Mouse (Mus musculus): ENCODE data around the gene Slc35c1.

Gene Slc35c1

GRCm38 (mm10) chr2:92447121-92447740 lies 13.1 kb downstream of the Slc35c1 start:
- TF ChIP-seq CTCF (conservative IDR thresholded peaks at IDR 0.05; ENCODE audit: low read length), result peak; percentile 18; the same call in 1 of the 2 replicates
- no peak for TF ChIP-seq NANOG (IDR thresholded peaks at IDR 0.05; ENCODE audit: borderline replicate concordance, low read length)
- Histone ChIP-seq H3K4me1 (replicated peaks; ENCODE audit: low read depth, low read length) (peaks cover 13% of the 10 kb centered on the region), H3K9me3 (ENCODE audit: low read length) (no peaks in the 10 kb centered on the region), H3K27me3 (ENCODE audit: insufficient read depth, low read length) (no peaks in the 10 kb centered on the region), H3K36me3 (ENCODE audit: insufficient read depth, low read length) (no peaks in the 10 kb centered on the region), H3K4me3 (replicated peaks; ENCODE audit: low read length) (no peak overlapping the region)

GRCm38 (mm10) chr2:92446656-92447055 lies 13.7 kb downstream of the Slc35c1 start:
- no peak overlapping the region for H3K4me3 ChIP-seq (replicated peaks; ENCODE audit: low read length)
- H3K27me3 ChIP-seq (ENCODE audit: insufficient read depth, low read length), result no peaks in the 10 kb centered on the region
- no peak for TF ChIP-seq NANOG (IDR thresholded peaks at IDR 0.05; ENCODE audit: borderline replicate concordance, low read length)
- no peak for TF ChIP-seq POU5F1 (IDR thresholded peaks at IDR 0.05; ENCODE audit: borderline replicate concordance, low read length)
- TF ChIP-seq CTCF (conservative IDR thresholded peaks at IDR 0.05; ENCODE audit: low read length), result no peak

GRCm38 (mm10) chr2:92445890-92446289 lies 14.4 kb downstream of the Slc35c1 start:
- Histone ChIP-seq H3K36me3 (ENCODE audit: insufficient read depth, low read length) (no peaks in the 10 kb centered on the region), H3K4me3 (replicated peaks; ENCODE audit: low read length) (no peak overlapping the region), H3K4me1 (replicated peaks; ENCODE audit: low read depth, low read length) (peaks cover 6% of the 10 kb centered on the region; the same call in 1 of the 2 replicates), H3K27me3 (ENCODE audit: insufficient read depth, low read length) (no peaks in the 10 kb centered on the region), H3K9me3 (ENCODE audit: low read length) (no peaks in the 10 kb centered on the region)
- TF ChIP-seq POU5F1 (IDR thresholded peaks at IDR 0.05; ENCODE audit: borderline replicate concordance, low read length) (no peak), NANOG (IDR thresholded peaks at IDR 0.05; ENCODE audit: borderline replicate concordance, low read length) (no peak), CTCF (conservative IDR thresholded peaks at IDR 0.05; ENCODE audit: low read length) (no peak)

More at GRCm38 (mm10) chr2:92446656-92447055, 13.7 kb downstream of the Slc35c1 start:
- no peaks in the 10 kb centered on the region for H3K36me3 ChIP-seq (ENCODE audit: insufficient read depth, low read length)
- H3K9me3 ChIP-seq (ENCODE audit: low read length), result no peaks in the 10 kb centered on the region
- H3K4me1 ChIP-seq (replicated peaks; ENCODE audit: low read depth, low read length), result peaks cover 7% of the 10 kb centered on the region

- no peak for TF ChIP-seq NANOG (IDR thresholded peaks at IDR 0.05; ENCODE audit: borderline replicate concordance, low read length)
- TF ChIP-seq CTCF (conservative IDR thresholded peaks at IDR 0.05; ENCODE audit: low read length), result no peak
- TF ChIP-seq POU5F1 (IDR thresholded peaks at IDR 0.05; ENCODE audit: borderline replicate concordance, low read length), result no peak
- Histone ChIP-seq H3K9me3 (ENCODE audit: low read length) (no peaks in the 10 kb centered on the region), H3K4me1 (replicated peaks; ENCODE audit: low read depth, low read length) (peaks cover 6% of the 10 kb centered on the region; the same call in 1 of the 2 replicates), H3K27me3 (ENCODE audit: insufficient read depth, low read length) (no peaks in the 10 kb centered on the region), H3K4me3 (replicated peaks; ENCODE audit: low read length) (no peak overlapping the region), H3K36me3 (ENCODE audit: insufficient read depth, low read length) (no peaks in the 10 kb centered on the region)
Observed at GRCm38 (mm10) chr2:92444376-92444775, 16.0 kb downstream of the Slc35c1 start.

GRCm38 (mm10) chr2:92443313-92443712 lies 17.0 kb downstream of the Slc35c1 start:
- H3K27me3 ChIP-seq (ENCODE audit: insufficient read depth, low read length), result no peaks in the 10 kb centered on the region
- H3K4me3 ChIP-seq (replicated peaks; ENCODE audit: low read length), result no peak overlapping the region
- TF ChIP-seq NANOG (IDR thresholded peaks at IDR 0.05; ENCODE audit: borderline replicate concordance, low read length) (no peak), POU5F1 (IDR thresholded peaks at IDR 0.05; ENCODE audit: borderline replicate concordance, low read length) (no peak), CTCF (conservative IDR thresholded peaks at IDR 0.05; ENCODE audit: low read length) (no peak)

GRCm38 (mm10) chr2:92442419-92443001 lies 17.8 kb downstream of the Slc35c1 start:
- H3K4me3 ChIP-seq (replicated peaks; ENCODE audit: low read length), result no peak overlapping the region
- no peaks in the 10 kb centered on the region for H3K27me3 ChIP-seq (ENCODE audit: insufficient read depth, low read length)
- H3K9me3 ChIP-seq (ENCODE audit: low read length), result no peaks in the 10 kb centered on the region
- no peak for TF ChIP-seq CTCF (conservative IDR thresholded peaks at IDR 0.05; ENCODE audit: low read length)
- no peak for TF ChIP-seq POU5F1 (IDR thresholded peaks at IDR 0.05; ENCODE audit: borderline replicate concordance, low read length)
- no peak for TF ChIP-seq NANOG (IDR thresholded peaks at IDR 0.05; ENCODE audit: borderline replicate concordance, low read length)
- H3K4me1 ChIP-seq (replicated peaks; ENCODE audit: low read depth, low read length), result peaks cover 11% of the 10 kb centered on the region
- no peaks in the 10 kb centered on the region for H3K36me3 ChIP-seq (ENCODE audit: insufficient read depth, low read length)

More at GRCm38 (mm10) chr2:92443313-92443712, 17.0 kb downstream of the Slc35c1 start:
- Histone ChIP-seq H3K36me3 (ENCODE audit: insufficient read depth, low read length) (no peaks in the 10 kb centered on the region), H3K9me3 (ENCODE audit: low read length) (no peaks in the 10 kb centered on the region), H3K4me1 (replicated peaks; ENCODE audit: low read depth, low read length) (peaks cover 6% of the 10 kb centered on the region; the same call in 1 of the 2 replicates)

- H3K4me3 ChIP-seq (replicated peaks; ENCODE audit: low read length), result no peak overlapping the region
- no peaks in the 10 kb centered on the region for H3K9me3 ChIP-seq (ENCODE audit: low read length)
- TF ChIP-seq POU5F1 (IDR thresholded peaks at IDR 0.05; ENCODE audit: borderline replicate concordance, low read length), result no peak
- no peak for TF ChIP-seq CTCF (conservative IDR thresholded peaks at IDR 0.05; ENCODE audit: low read length)
- no peak for TF ChIP-seq NANOG (IDR thresholded peaks at IDR 0.05; ENCODE audit: borderline replicate concordance, low read length)
- peaks cover under 1% of the 10 kb centered on the region; the same call in 1 of the 2 replicates for H3K27me3 ChIP-seq (ENCODE audit: insufficient read depth, low read length)
- peaks cover 10% of the 10 kb centered on the region for H3K4me1 ChIP-seq (replicated peaks; ENCODE audit: low read depth, low read length)
- no peaks in the 10 kb centered on the region for H3K36me3 ChIP-seq (ENCODE audit: insufficient read depth, low read length)
Observed at GRCm38 (mm10) chr2:92440432-92440831, 19.9 kb downstream of the Slc35c1 start.

- no peaks in the 10 kb centered on the region for H3K9me3 ChIP-seq (ENCODE audit: low read length)
- TF ChIP-seq NANOG (IDR thresholded peaks at IDR 0.05; ENCODE audit: borderline replicate concordance, low read length), result no peak
- no peak for TF ChIP-seq POU5F1 (IDR thresholded peaks at IDR 0.05; ENCODE audit: borderline replicate concordance, low read length)
- no peak for TF ChIP-seq CTCF (conservative IDR thresholded peaks at IDR 0.05; ENCODE audit: low read length)
- H3K4me3 ChIP-seq (replicated peaks; ENCODE audit: low read length), result no peak overlapping the region
- no peaks in the 10 kb centered on the region for H3K36me3 ChIP-seq (ENCODE audit: insufficient read depth, low read length)
- H3K27me3 ChIP-seq (ENCODE audit: insufficient read depth, low read length), result peaks cover 12% of the 10 kb centered on the region
- peaks cover 22% of the 10 kb centered on the region for H3K4me1 ChIP-seq (replicated peaks; ENCODE audit: low read depth, low read length)
Observed at GRCm38 (mm10) chr2:92438567-92438966, 21.8 kb downstream of the Slc35c1 start.

Measured in E14TG2a.4 (cell line).